Mouse (Mus musculus) liver, embryonic 16.5 days (tissue): ENCODE measurements at regions not wholly inside any gene's neighbourhood (a gene's known extent, or its start where the extent isn't known, plus 50 kb on each side); places are given as distances from the start of the nearest gene placed in this dataset.

Source experiments
- ATAC-seq: fragments of 200-750 bp; cut with Nextera tagmentation; 2 replicates; pipeline ENCODE4 v1.8.0; 2017; ENCODE audit warnings: low read depth, mild to moderate bottlenecking, moderate number of reproducible peaks, moderate library complexity
- H3K27ac ChIP-seq: fragments of 300-500 bp; sonication (generic); 2 replicates; pipeline ENCODE4 v1.5.1; 2014; ENCODE audit warnings: mild to moderate bottlenecking, low read length
- H3K27me3 ChIP-seq: fragments of 300-500 bp; sonication (generic); 2 replicates; pipeline ENCODE4 v1.6.1; 2014; ENCODE audit warnings: low read depth, low read length, mixed read lengths; ENCODE audit not compliant: control insufficient read depth, insufficient read depth
- H3K36me3 ChIP-seq: fragments of 300-500 bp; sonication (generic); 2 replicates; pipeline ENCODE4 v1.6.1; 2014; ENCODE audit warnings: mild to moderate bottlenecking; ENCODE audit not compliant: control insufficient read depth, insufficient read depth
- H3K4me1 ChIP-seq: fragments of 300-500 bp; sonication (generic); 2 replicates; pipeline ENCODE4 v1.6.1; 2014; ENCODE audit warnings: low read depth, low read length, mixed read lengths; ENCODE audit not compliant: control insufficient read depth
- H3K4me2 ChIP-seq: fragments of 300-500 bp; sonication (generic); 2 replicates; pipeline ENCODE4 v1.6.1; 2014; ENCODE audit warnings: low read depth, low read length, mixed read lengths
- H3K4me3 ChIP-seq: fragments of 300-500 bp; sonication (generic); 2 replicates; pipeline ENCODE4 v1.5.1; 2014; ENCODE audit warnings: low read depth, mild to moderate bottlenecking, low read length
- H3K9ac ChIP-seq: fragments of 300-500 bp; sonication (generic); 2 replicates; pipeline ENCODE4 v1.6.1; 2014; ENCODE audit warnings: low read depth, low read length
- H3K9me3 ChIP-seq: fragments of 300-500 bp; sonication (generic); replicated peaks from 2 replicates; pipeline ENCODE4 v1.6.1; 2016; ENCODE audit warnings: low read length; ENCODE audit not compliant: control insufficient read depth
- WGBS: fragments of 180-500 bp; shearing (Covaris S2); extraction: QIAGEN DNeasy Blood & Tissue Kit; methylation state at CpG from one replicate; pipeline ENCODE4 v1.1.7; 2014; ENCODE audit not compliant: insufficient replicate concordance; 5-methylcytosine and 5-hydroxymethylcytosine counted together

DNA sequence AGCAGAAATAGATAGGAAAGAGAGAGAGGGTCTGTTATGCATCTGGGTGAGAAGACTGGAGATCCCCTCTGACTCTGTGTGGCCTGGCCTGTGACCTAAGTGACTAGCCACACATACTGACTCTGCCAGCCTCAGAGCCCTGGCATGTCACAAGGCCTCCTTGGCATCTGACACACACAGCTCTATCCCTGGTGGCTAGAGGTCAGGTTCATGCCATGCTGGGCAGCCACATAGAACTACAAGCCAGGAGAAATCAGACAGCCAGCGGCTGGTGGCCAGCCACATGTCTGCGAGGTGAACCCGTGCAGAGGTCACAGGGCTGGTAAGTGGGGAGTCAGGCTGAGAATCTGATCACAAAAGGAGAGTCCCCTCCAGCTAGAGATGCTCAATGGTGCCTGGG lies 67.3 kb downstream of the Sik1 start:
- Histone ChIP-seq H3K27ac (no peak overlapping the region), H3K9me3 (no peaks in the 10 kb centered on the region), H3K4me1 (no peaks in the 10 kb centered on the region; the same call in 1 of the 2 replicates), H3K4me2 (no peak overlapping the region), H3K9ac (no peak overlapping the region), H3K36me3 (no peaks in the 10 kb centered on the region), H3K27me3 (no peaks in the 10 kb centered on the region), H3K4me3 (no peak overlapping the region)
- WGBS, result 76% methylated on average over 3 of the region's 3 CpGs
- no peak for ATAC-seq

DNA sequence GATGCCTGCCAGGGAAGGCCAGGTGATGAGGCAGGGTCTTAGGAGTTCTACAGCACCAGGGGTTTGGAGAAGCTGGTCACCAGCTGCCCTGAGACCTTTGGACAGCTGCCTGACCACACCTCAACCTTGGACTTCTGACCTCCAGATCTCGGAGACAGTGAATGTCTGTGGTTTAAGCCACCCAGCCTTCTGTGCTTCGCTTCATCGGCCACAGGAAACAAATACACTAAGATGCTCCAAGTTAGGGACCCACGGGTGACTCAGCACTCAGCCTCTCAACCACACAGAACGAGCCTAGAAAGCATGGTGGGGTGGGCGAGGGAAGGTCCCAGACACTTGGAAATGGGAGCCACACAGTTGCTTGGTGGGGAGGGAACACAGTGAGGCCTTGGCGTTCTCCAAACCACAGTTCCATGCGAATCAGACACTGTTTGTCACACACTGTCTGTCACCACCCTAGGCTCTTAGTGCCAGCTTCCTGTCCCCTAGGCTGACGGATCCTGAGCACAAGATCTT lies 66.5 kb downstream of the Sik1 start:
- ATAC-seq, result no peak
- whole genome bisulfite sequencing, result 18% methylated on average over 9 of the region's 9 CpGs
- H3K27ac ChIP-seq, result no peak overlapping the region

DNA sequence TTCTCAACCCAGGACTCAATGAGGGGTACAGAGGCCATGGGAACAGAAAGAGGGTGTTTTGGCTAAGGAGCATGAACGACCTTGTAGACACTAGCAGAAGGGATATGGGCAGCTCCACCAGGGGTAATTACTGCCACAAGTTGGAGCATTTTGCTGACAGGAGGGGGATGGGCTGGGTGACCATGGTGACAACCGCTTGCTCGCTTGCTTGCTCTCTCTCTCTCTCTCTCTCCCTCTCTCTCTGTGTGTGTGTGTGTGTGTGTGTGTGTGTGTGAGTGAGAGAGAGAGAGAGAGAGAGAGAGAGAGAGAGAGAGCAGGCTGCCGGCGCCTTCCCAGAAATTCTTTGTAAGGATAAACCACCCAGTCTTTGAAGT lies 65.7 kb downstream of the Sik1 start:
- no peaks in the 10 kb centered on the region for H3K27me3 ChIP-seq
- no peak for ATAC-seq
- H3K9ac ChIP-seq, result no peak overlapping the region
- WGBS, result 30% methylated on average over 5 of the region's 5 CpGs
- H3K4me3 ChIP-seq, result no peak overlapping the region
- H3K9me3 ChIP-seq, result no peaks in the 10 kb centered on the region
- no peaks in the 10 kb centered on the region for H3K36me3 ChIP-seq
- H3K4me1 ChIP-seq, result no peaks in the 10 kb centered on the region; the same call in 1 of the 2 replicates
- H3K27ac ChIP-seq, result no peak overlapping the region
- no peak overlapping the region for H3K4me2 ChIP-seq

More for the DNA sequence above, 66.5 kb downstream of the Sik1 start:
- Histone ChIP-seq H3K4me3 (no peak overlapping the region), H3K27me3 (no peaks in the 10 kb centered on the region), H3K36me3 (no peaks in the 10 kb centered on the region), H3K4me2 (no peak overlapping the region), H3K9ac (no peak overlapping the region), H3K4me1 (no peaks in the 10 kb centered on the region; the same call in 1 of the 2 replicates), H3K9me3 (no peaks in the 10 kb centered on the region)

DNA sequence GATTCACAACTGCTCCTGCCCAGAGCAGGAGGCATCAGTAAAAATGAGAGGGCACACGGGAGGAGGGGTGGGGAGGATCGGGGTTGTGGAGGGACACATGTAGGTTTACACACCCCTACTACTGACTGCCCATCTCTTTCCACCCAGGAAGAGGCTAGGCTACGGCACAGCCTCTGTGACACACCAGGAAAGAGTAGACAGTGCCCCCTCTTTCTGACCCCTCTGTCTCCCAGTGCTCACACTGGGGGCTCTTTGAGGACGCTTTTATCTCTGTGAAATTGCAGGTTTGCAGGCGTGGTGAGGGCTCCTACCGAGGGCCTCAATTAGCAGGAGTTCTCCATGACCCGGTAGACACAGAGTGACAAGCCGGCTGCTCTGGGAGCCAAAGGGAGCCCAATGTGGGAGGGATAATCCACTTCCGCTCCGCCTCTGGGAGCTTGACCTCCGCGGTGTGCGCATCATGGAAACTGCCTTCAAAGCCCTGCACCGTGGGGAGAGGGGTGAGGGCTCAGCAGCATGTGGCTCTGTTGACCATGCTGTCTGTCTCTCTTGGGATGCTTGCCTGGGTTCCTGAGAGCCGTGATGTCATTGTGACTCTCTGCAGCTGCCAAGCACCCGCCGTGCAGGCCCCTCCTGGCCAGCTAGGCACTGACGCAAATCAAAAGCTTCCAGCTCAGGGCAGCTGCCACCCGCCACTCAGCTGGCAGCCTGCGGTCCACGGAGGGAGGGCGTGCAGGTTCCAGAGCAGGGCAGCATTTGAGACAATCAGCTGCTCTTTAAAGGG lies 65.1 kb downstream of the Sik1 start:
- Histone ChIP-seq H3K36me3 (no peaks in the 10 kb centered on the region), H3K4me1 (no peaks in the 10 kb centered on the region; the same call in 1 of the 2 replicates), H3K27ac (no peak overlapping the region), H3K27me3 (no peaks in the 10 kb centered on the region), H3K9me3 (no peaks in the 10 kb centered on the region), H3K4me3 (no peak overlapping the region), H3K9ac (no peak overlapping the region), H3K4me2 (no peak overlapping the region)
- 37% methylated on average over 22 of the region's 22 CpGs for WGBS
- ATAC-seq, result no peak

DNA sequence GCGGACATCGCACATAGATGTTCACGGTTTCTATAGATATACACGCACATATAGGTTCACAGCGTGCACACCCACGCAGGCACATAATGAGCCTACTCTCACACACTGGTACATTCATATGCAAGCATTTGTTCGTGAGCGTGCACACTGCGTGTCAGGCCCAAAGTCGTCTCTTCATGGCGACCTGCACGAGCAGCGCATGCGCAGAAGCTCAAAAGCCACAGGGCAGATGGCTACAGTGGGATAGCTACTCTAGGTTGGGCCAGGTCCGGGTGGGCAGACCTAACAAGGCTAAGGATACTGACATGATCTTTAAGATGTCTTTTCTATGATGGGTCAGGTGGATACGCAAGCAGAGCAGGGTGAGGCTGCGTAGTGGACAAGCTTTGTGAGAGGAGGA lies 63.9 kb downstream of the Sik1 start:
- no peaks in the 10 kb centered on the region; the same call in 1 of the 2 replicates for H3K4me1 ChIP-seq
- no peaks in the 10 kb centered on the region for H3K27me3 ChIP-seq
- no peak overlapping the region for H3K9ac ChIP-seq
- no peaks in the 10 kb centered on the region for H3K9me3 ChIP-seq
- H3K27ac ChIP-seq, result no peak overlapping the region
- no peak for ATAC-seq
- H3K4me2 ChIP-seq, result no peak overlapping the region
- H3K4me3 ChIP-seq, result no peak overlapping the region
- no peaks in the 10 kb centered on the region for H3K36me3 ChIP-seq
- WGBS, result 80% methylated on average over 17 of the region's 17 CpGs

DNA sequence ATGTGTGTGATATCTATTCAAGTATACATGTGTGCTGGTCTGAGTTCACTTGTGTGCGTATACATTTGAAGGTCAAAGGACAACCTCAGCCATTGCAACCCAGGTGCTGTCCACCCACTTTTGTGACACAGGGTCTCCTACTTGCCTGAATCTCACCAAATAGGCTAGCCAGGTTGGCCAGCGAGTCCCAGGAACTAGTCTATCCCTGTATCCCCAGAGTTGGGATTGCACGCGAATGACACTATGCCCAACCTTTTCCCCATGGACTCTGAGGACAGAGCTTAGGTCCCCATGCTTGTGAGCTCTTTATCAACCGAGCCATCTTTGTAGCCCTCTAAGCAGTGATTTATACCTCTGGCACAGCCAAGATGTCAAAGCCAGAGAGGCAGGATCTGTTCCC lies 62.6 kb downstream of the Sik1 start:
- H3K4me1 ChIP-seq, result no peaks in the 10 kb centered on the region; the same call in 1 of the 2 replicates
- no peak overlapping the region for H3K4me2 ChIP-seq
- H3K27ac ChIP-seq, result no peak overlapping the region
- H3K36me3 ChIP-seq, result no peaks in the 10 kb centered on the region
- 63% methylated on average over 5 of the region's 5 CpGs for WGBS
- no peaks in the 10 kb centered on the region for H3K9me3 ChIP-seq
- H3K4me3 ChIP-seq, result no peak overlapping the region
- no peaks in the 10 kb centered on the region for H3K27me3 ChIP-seq
- H3K9ac ChIP-seq, result no peak overlapping the region
- no peak for ATAC-seq

DNA sequence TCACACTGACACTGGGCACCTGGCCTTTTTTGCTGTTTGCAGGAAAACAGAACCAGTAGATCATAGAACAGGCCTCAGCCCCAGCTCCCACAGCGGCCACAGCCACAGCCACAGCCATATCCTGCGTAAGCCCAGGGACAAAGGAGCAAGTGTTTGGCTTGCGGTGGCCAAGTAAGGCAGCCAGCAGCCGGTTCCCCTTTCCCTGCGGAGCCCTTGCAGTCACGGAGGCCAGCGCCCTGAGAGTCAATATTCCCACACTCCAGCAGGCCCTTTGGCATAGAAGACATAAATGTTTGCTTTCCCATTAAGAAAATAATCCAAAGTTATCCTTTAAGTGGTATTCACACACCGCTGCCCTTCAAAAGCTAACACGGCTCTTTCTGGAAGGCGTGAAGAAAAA lies 62.1 kb downstream of the Sik1 start:
- no peak for ATAC-seq
- WGBS, result 42% methylated on average over 10 of the region's 10 CpGs
- H3K27ac ChIP-seq, result no peak overlapping the region

DNA sequence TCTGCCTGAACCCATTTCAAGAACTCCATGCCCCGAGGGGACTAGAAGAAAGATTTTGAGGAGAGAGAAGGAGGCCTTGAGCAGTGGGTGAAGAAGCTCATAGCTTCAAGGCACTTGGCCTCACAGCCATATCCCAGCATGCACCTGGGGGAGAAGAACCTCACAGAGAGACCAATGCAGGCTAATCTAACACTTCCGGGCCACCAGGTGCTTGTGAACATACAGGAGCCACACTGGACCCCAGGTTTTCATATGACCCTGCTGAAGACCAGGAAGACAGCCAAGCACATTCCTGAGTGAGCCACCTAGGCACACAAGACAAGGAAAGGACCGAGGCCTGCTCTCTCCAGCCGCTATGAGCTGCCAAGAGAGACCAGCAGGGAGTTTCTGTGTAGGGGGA lies 61.6 kb downstream of the Sik1 start:
- no peaks in the 10 kb centered on the region; the same call in 1 of the 2 replicates for H3K4me1 ChIP-seq
- H3K27me3 ChIP-seq, result no peaks in the 10 kb centered on the region
- no peak overlapping the region for H3K4me2 ChIP-seq
- 64% methylated on average over 4 of the region's 4 CpGs for WGBS
- H3K27ac ChIP-seq, result no peak overlapping the region
- H3K36me3 ChIP-seq, result no peaks in the 10 kb centered on the region
- no peak overlapping the region for H3K4me3 ChIP-seq
- no peak for ATAC-seq
- H3K9ac ChIP-seq, result no peak overlapping the region
- H3K9me3 ChIP-seq, result no peaks in the 10 kb centered on the region

More for the DNA sequence above, 62.1 kb downstream of the Sik1 start:
- H3K9ac ChIP-seq, result no peak overlapping the region
- no peaks in the 10 kb centered on the region for H3K9me3 ChIP-seq
- H3K36me3 ChIP-seq, result no peaks in the 10 kb centered on the region
- no peak overlapping the region for H3K4me2 ChIP-seq
- H3K4me3 ChIP-seq, result no peak overlapping the region
- no peaks in the 10 kb centered on the region for H3K27me3 ChIP-seq
- H3K4me1 ChIP-seq, result no peaks in the 10 kb centered on the region; the same call in 1 of the 2 replicates
